Mouse (Mus musculus): ENCODE measurements around the gene Sppl2b.
"Not testable (repeated sequence)": the region's sequence is repeated elsewhere in the genome, so short reads cannot be mapped to it uniquely, and the experiment has no call there.

Gene Sppl2b

DNA sequence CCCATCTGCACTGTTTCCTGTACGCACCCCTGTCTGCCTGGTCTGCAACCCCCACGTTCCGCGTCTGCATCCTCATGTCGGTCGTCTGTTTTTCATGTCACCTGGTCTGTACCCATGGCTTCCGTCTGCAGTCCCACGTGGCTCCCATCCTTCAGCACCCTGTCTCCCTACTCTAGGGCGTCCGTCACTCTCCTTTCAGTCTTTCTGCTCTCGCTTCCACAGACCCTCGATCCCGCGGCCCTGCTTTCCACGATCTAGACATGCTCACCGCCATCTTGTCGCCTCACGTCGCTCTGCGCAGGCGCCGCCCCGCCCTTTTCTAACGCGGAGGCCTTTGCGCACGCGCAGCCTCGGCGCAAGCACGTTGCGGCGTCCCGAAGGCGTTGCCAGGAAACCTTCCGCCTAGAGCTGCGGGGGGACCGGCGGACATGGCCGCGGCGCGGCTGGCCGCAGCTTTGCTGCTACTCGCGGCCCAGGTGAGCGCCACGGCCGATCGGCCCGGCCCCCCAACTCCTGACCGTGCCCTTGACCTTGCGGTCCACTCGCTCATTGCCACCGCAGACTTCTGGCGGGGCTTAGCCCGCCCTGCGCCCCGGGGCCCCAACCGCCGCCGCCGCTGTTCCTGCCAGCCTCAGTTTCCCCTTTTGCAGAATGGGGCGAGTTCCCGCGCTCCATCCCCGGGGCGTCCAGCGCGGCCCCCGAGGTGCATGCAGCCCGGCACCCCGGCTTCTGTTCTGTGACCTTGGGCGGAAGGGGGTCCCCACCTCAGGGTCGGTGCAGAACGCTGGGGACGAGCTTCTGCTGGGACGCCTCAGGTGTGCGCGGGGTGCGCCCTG lies at the start of gene Sppl2b, which contains the start of gene Lsm7:
Gene Sppl2b (plus strand): TSS at position 363 of the 836 bp plus-strand sequence.
Gene Lsm7 (minus strand): TSS at position 297 of the 836 bp plus-strand sequence.
- peak; percentile 90 to 94 for DNase-seq (ENCODE audit: low spot score in 2 of 2)

DNA sequence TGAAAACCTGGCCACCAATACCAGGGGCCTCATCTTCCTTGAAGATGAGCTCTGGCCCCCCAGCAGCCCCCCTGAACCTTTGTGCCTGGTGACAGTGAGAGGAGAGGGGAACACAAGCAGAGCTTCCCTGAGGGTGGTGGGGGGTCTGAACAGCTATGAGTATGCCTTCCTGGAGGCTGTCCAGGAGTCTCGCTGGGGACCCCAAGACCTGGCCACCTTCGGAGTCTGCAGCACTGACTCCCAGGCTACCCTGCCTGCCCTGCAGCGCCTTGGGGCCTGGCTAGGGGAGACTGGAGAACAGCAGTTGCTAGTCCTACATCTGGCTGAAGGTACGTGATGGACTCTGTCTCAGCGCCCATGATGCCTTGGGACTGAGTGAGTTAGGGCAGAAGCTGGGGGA lies 49.8 kb upstream of the Sppl2b start:
- no peak for DNase-seq (ENCODE audit: low spot score in 2 of 2)

DNA sequence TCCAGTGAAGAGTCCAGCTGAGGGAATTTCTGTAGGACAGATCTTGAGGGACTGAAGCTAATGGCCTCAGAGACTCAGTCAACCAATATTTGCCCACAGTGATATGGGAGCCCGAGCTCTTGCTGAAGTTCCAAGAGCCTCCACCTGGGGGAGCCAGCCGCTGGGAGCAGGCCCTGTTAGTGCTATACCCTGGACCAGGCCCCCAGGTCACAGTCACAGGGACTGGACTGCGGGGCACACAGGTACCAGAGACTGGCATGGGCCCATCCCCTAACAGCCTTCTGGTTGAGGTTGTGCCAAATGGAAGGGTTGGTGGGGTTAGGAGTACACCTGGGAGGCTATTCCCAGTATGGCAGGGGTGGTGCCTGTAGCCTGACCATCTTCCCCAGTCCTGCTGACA lies 49.1 kb upstream of the Sppl2b start:
- peak in 1 of 2 experiments; percentile 50 for DNase-seq (ENCODE audit: low spot score in 2 of 2)

DNA sequence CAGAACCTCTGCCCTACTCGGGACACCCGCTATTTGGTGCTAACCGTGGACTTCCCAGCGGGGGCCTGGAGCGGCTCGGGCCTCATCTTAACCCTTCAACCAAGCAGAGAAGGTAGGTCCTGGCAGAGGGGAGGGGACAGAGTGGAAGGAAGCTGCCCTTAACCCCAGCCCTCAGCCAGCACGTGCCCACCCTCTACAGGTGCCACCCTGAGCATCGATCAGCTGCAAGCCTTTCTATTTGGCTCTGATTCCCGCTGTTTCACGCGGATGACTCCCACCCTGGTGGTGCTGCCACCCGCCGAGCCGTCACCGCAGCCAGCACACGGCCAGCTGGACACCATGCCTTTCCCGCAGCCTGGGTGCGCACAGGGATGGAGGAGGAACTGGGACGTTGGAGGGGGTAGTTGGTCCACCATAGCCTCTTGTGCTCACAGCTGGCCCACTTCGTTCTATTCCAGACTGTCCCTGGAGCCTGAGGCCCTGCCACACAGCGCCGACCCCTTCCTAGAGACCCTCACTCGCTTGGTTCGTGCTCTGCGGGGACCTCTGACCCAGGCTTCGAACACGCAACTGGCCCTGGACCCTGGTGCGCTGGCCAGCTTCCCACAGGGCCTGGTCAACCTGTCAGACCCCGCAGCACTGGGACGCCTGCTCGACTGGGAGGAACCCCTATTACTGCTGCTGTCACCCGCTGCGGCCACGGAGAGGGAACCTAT lies 48.6 kb upstream of the Sppl2b start:
- peak in 1 of 2 experiments; percentile 30 for DNase-seq (ENCODE audit: low spot score in 2 of 2)

- peak; percentile 89 to 90 for DNase-seq (ENCODE audit: low spot score in 2 of 2)
Measured at GRCm38 (mm10) chr10:80807057-80807627, 47.9 kb upstream of the Sppl2b start.

DNA sequence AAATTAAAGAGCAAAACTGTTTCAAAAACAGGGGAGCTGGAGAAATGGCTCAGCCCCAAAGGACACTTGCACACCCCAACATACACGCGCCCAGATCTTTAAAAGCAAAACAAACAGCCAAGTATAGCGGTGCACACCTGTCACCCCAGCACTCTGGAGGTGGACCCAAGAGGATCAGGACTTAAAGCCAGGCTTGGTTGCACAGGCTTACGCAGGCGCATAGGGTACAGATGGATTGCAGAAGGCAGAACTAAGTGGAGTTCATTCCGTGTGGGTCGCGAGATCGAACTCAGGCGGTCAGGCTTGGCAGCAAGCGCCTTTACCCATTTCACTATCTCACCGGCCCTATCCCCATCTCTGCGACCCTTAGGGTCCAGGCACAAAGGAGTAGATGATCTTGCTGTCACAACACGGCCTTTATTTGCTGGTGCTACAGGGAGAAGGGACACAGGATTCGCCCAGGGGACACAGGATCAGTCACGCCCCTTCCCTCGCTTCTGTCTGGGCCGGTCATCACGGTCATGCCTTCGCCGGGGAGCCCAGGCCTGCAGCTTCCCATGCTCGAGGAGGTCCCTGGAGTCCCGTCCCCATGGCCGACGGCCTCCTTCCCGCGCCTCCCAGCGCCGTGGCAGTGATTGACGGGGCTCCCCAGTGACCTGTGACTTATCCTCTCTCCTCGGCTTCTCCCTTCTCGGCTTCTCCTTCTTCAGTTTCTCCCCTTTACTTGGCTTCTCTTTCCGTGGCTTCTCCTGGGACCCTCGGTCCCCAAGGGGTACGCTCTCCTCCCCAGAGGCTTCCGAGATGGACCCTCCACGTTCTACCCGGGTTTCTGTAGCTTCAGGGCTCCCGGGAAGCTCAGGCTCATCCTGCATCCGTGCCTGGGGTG lies 46.7 kb upstream of the Sppl2b start:
- DNase-seq (ENCODE audit: low spot score in 2 of 2) = no peak

GRCm38 (mm10) chr10:80808985-80809632 lies 46.0 kb upstream of the Sppl2b start:
- DNase-seq (ENCODE audit: low spot score in 2 of 2) = peak in 1 of 2 experiments; percentile 63

DNA sequence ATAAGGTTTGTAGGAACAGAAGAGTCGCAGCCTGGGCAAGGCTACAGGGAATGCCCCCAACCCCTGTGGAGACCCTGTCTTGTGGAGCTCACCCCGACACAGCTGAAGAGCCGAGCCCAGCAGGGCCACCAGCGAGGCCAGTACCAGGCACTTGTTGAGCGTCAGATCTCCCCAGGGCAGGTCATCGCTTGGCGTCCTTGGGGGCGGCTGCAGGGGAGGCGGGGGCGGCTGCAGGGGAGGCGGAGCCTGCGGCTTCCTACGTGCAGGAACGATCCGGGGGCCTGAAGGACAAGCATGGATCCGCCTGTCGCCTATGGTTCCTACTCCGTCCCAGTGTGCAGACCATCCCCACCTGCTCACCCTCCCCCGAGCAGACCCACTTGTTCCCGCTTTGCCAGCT lies 45.0 kb upstream of the Sppl2b start:
- no peak for DNase-seq (ENCODE audit: low spot score in 2 of 2)

DNA sequence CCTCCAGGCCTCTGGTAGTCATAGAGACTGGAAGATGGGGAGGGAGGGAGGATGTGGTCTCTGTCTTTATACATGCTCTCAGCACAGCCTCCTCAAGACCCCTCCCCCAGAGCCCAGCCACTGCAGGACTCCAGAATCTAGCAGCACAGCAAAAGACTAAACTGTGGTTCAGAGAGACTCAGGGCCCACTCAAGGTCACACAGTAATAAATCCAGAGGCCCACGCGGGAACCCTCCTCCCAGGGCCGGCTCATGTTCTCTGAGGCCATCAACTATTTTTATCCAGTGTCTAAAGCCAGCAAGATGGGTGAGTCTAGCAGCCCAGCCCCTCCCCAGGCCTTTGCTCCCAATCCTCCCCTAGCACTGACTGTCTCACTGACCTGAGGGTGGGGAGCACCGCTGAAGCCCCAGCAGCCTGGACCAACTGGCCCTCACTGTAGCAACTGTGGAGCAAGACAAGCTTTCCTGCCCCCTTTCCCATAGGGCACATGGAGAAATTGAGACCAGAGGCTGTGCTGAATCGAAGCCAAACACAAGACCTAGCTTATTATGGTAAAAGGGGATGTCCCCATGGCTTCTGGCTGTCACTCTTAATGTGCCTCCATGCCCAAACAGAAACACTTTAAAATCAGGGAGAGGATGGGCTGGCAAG lies 42.6 kb upstream of the Sppl2b start:
- DNase-seq (ENCODE audit: low spot score in 2 of 2) = no peak

- no peak for DNase-seq (ENCODE audit: low spot score in 2 of 2)
Measured at GRCm38 (mm10) chr10:80813366-80813765, 41.7 kb upstream of the Sppl2b start, which contains the start of gene Jsrp1. Gene Jsrp1, minus strand, starts transcription at chr10:80813498.

GRCm38 (mm10) chr10:80814800-80815199 lies 40.3 kb upstream of the Sppl2b start:
- DNase-seq (ENCODE audit: low spot score in 2 of 2) = no peak

DNA sequence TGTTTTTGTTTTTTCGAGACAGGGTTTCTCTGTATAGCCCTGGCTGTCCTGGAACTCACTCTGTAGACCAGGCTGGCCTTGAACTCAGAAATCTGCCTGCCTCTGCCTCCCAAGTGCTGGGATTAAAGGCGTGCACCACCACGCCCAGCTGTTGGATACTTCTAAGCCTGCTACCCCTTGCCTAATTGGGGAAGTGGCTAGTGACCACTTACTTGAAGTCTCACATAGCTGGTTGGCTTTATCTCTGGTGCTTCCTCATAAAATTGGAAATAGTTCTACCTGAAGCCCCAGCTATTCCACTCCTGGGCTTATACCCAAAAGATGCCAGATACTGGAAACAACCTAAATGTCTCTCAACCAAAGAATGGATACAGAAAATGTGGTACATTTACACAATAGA lies 38.8 kb upstream of the Sppl2b start:
- not testable (repeated sequence) for DNase-seq (ENCODE audit: low spot score in 2 of 2)

- no peak for DNase-seq (ENCODE audit: low spot score in 2 of 2)
Measured at GRCm38 (mm10) chr10:80817164-80817563, 37.9 kb upstream of the Sppl2b start.

DNA sequence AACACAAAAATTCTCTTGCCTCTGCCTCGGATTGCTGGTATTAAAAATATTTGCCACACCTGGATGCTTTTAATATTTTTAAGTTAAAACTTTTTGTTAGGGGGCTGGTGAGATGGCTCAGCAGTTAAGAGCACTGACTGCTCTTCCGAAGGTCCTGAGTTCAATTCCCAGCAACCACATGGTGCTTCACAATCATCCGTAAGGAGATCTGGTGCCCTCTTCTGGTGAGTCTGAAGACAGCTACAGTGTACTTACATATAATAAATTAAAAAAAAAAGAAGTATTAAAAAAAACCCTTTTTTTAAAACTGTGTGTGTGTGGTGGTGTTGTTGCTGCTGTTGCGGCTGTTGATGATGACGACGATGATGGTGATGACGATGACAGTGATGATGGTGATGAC lies 37.1 kb upstream of the Sppl2b start:
- not testable (repeated sequence) for DNase-seq (ENCODE audit: low spot score in 2 of 2)

GRCm38 (mm10) chr10:80818599-80819281 lies 36.3 kb upstream of the Sppl2b start:
- DNase-seq (ENCODE audit: low spot score in 2 of 2) = no peak

GRCm38 (mm10) chr10:80819406-80819805 lies 35.7 kb upstream of the Sppl2b start:
- DNase-seq (ENCODE audit: low spot score in 2 of 2) = no peak

GRCm38 (mm10) chr10:80821991-80822390 lies 33.1 kb upstream of the Sppl2b start:
- no peak for DNase-seq (ENCODE audit: low spot score in 2 of 2)

- no peak for DNase-seq (ENCODE audit: low spot score in 2 of 2)
Measured at GRCm38 (mm10) chr10:80822528-80822927, 32.5 kb upstream of the Sppl2b start.

DNA sequence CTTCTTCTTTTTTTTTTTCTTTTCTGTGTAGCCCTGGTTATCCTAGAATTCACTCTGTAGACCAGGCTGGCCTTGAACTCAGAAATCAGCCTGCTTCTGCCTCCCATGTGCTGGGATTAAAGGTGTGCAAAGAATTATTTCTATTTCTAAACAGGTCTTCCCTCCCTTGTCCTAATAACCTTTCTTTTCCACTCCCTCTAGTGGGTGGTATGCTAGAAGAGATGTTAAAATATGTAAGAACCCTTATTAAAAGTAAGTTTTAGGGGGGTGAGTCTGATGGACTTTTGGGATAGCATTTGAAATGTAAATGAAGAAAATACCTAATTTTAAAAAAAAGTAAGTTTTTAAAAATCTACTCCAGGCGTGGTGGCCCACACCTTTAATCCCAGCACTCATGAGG lies 31.8 kb upstream of the Sppl2b start:
- DNase-seq (ENCODE audit: low spot score in 2 of 2) = no peak

All from right cerebral cortex, postnatal 36 days (tissue).